Mouse (Mus musculus): Measurements from ENCODE around the gene Tmem120a. TPM values are rescaled to one million over a fixed set of nuclear protein-coding genes. Genes with fewer than 3 reads are reported as not detected.

Gene Tmem120a
- total RNA-seq, 2 experiments from 2014 or later = 6.1 to 7.5 TPM

- no peak for DNase-seq
Measured at GRCm38 (mm10) chr5:135709716-135710115, 34.5 kb downstream of the Tmem120a start.

- no peak for DNase-seq
Measured at GRCm38 (mm10) chr5:135707855-135708254, 36.4 kb downstream of the Tmem120a start.

- no peak for DNase-seq
Measured at GRCm38 (mm10) chr5:135707039-135707438, 37.2 kb downstream of the Tmem120a start.

GRCm38 (mm10) chr5:135705383-135705782, 38.9 kb downstream of the Tmem120a start:
- DNase-seq = no peak

- DNase-seq = no peak
Measured at GRCm38 (mm10) chr5:135703431-135703830, 40.8 kb downstream of the Tmem120a start.

- no peak for DNase-seq
Measured at GRCm38 (mm10) chr5:135702682-135703192, 41.5 kb downstream of the Tmem120a start.

- no peak for DNase-seq
Measured at GRCm38 (mm10) chr5:135702190-135702589, 42.1 kb downstream of the Tmem120a start.

GRCm38 (mm10) chr5:135701601-135702000, 42.6 kb downstream of the Tmem120a start:
- DNase-seq = no peak

- no peak for DNase-seq
Measured at GRCm38 (mm10) chr5:135697711-135698111, 46.5 kb downstream of the Tmem120a start.

GRCm38 (mm10) chr5:135695277-135695721, 48.9 kb downstream of the Tmem120a start:
- DNase-seq = no peak

- no peak for DNase-seq
Measured at GRCm38 (mm10) chr5:135693281-135693853, 50.9 kb downstream of the Tmem120a start.

- no peak for DNase-seq
Measured at GRCm38 (mm10) chr5:135691266-135691665, 53.0 kb downstream of the Tmem120a start.

- DNase-seq = no peak
Measured at GRCm38 (mm10) chr5:135690401-135690800, 53.8 kb downstream of the Tmem120a start.

Small RNA genes within 50 kb of the gene (microRNA-seq; reads per million reads assigned to microRNA genes)
- 0 reads per million in 2 experiments for gene Mir7034

Other genes starting within 250 kb of the Tmem120a start
- 10 to 100 TPM; 82.8 to 92.7 TPM for gene Hip1, start 199.3 kb downstream of the Tmem120a start, total RNA-seq (2021)
- gene Ccl26, start 180.9 kb downstream of the Tmem120a start, total RNA-seq (2021) = not detected
- 1 to 10 TPM; 1.7 to 3.2 TPM for gene Ccl24, start 171.4 kb downstream of the Tmem120a start, total RNA-seq (2021)
- 10 to 100 TPM; 10.1 to 11.3 TPM for gene Rhbdd2, start 111.8 kb downstream of the Tmem120a start, total RNA-seq (2021)
- 10 to 100 TPM; 23.2 to 26.6 TPM for gene Por, start 74.4 kb downstream of the Tmem120a start, total RNA-seq (2021)
- gene Styxl1, start 33.9 kb upstream of the Tmem120a start, total RNA-seq (2021) = not detected
- gene Mdh2, start 34.0 kb upstream of the Tmem120a start, total RNA-seq (2021) = 100 to 1,000 TPM; 812 to 961 TPM
- under 1 TPM; 0.09 to 0.11 TPM for gene Srrm3, start 62.4 kb upstream of the Tmem120a start, total RNA-seq (2021)
- 100 to 1,000 TPM; 357 to 451 TPM for gene Hspb1, start 143.5 kb upstream of the Tmem120a start, total RNA-seq (2021)
- 100 to 1,000 TPM; 302 to 322 TPM for gene Ywhag, start 190.2 kb upstream of the Tmem120a start, total RNA-seq (2021)
- gene Ssc4d, start 230.1 kb upstream of the Tmem120a start, total RNA-seq (2021) = 1 to 10 TPM in 1 of 2 experiments, under 1 TPM in 1; 0.78 to 1.1 TPM
- not detected for gene Zp3, start 235.7 kb upstream of the Tmem120a start, total RNA-seq (2021)